Mouse (Mus musculus) lung, postnatal 25 days (tissue): Measurements from ENCODE around the gene Bcor.
A peak's percentile ranks its signal among the peaks of the same experiment; 100 is the strongest.

Source experiments
- DNase-seq: peaks from one replicate; pipeline ENCODE4 v3.0.0; 2022; ENCODE audit warnings: low spot score

Gene Bcor

DNA sequence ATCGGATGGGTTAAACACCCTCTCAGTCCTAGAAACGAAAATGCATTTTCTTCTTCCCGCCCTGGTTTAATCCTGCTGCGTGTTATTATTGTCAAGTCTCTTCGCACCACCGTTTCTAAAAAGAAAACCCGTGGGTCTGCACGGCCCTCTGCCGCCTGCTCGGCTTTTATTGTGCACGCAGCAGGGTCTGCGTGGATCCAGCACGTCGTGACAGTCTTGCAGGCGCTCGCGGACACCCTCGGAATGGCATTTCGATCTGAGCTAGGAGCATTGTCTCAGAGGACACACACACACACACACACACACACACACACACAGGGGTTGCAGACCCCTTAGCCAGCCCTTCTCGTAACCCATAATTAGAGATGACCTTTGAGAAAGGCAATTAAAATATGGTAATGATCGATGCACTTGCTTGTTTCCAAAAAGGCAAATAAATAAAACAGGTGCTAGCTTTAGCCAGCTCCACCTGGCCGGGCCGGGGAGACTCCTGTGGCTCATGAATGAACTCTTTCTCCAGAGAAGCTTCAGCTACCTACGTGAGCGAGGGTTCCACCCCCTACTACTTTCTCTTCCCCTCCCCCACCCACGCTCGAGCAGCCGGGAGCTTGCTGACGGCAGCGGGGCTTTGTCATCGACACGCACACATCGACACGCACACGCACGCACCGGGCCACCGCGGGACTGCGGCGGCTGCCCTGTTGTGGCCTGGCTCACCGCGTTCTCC is 8.7 kb downstream of the Bcor start:
- DNase-seq = no peak

DNA sequence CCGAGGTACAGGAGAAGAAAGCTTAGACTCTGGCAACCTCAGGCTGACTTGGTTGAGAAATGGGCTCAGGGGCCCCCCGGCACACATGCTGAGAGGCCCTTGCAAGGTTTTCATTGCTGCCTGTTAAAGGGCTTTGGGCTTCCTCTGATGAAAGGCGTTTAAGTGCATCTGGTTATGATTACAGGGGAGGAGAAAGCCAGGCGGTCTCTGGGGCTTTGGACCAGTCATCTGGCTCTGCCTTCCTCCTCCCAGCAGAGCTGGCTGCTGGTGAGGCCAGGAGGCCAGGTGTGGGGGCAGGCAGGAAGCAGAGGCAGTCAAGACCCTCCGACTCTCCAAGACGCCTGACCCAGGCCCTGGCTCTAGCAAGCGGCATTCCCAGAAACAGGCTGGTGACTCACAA is 9.7 kb downstream of the Bcor start:
- DNase-seq = no peak

DNA sequence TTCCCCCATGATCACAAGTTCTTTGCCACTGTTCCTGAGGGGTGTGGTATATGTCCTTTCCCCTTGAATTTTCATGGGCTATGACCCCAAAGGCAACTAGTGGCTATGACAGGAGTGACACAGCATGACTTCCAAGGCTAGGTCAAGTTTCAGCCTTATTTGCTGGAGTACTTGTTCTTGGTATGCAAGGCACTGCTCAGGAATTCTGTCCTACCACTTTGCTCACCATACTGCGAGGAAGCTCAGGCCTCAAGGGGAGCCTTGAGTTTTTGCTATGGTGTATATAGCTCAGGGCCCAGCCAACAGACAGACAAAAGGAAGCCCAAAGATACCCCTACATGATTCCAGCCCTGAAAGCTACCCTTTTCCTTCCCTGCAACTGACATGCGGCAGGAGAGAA is 13.9 kb downstream of the Bcor start:
- DNase-seq = no peak

DNA sequence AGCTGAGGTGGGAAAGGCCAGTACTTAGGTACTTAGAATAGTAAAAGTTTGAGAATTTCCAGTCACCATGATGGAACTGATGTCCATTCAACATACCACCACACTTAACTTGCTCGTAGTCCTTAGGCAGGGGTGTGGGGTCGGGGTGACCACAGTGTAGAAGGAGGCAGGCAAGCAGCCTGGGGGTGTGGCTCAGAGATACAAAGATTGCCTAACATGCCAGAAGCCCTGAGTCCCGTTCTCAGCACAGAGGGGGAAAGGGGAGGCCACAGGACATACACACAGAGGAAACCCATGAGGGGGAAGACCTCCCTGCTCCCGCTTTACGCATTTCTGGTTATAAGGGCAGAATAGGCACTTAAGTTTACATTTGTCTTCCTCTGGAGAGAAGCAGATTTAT is 17.3 kb downstream of the Bcor start:
- DNase-seq = no peak

DNA sequence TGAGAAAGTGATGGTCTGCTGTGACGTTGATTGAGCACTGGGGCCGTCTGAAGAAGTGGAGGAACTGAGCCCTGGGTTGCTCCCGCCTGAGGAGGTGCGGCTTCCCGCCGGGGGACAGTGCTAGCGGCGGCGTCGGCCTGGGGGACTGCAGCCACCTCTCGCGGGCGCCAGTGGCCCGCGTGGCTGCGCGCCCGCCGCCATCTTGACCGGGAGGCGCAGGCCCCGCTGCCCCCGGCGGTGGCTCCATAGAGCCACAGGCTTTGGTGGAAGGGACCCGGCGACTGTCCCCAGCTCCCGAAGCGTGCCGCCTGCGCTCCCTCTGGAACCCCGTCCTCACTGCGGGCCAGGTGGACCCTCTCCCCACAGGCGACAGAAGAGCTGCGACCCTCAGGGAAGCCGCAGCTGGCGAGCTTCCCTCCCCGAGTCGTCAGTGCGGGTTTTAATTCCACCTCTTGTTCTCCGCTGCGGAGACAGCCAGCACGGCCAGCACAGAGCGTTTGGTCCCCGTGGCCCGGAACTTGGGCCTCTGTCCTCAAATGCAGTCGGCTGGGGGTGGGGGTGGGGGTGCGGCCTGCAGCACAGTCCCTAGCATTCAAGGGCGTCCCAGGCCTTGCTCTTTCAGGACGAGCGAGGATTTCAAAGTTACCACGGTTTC is 19.9 kb downstream of the Bcor start:
- DNase-seq = no peak

DNA sequence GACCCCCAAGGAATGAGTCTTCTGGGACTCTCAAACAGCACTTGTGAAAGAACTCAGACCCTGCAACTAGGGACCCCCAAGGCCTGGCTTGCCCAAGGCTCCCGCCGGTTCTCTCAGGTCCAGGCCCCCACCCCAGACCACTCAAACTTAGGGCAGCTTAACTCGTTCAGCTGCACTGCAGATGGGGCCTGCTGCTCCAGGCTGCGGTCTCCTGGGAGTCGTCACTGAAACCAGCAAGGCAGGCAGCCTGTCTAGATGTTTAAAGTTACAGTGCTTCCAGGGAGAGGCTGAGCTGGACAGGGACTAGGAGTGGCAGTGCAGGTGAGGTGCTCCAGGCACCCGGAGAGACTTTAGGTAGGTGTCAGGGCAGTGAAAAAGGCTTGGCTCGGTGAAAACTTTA is 21.9 kb downstream of the Bcor start:
- DNase-seq = no peak

DNA sequence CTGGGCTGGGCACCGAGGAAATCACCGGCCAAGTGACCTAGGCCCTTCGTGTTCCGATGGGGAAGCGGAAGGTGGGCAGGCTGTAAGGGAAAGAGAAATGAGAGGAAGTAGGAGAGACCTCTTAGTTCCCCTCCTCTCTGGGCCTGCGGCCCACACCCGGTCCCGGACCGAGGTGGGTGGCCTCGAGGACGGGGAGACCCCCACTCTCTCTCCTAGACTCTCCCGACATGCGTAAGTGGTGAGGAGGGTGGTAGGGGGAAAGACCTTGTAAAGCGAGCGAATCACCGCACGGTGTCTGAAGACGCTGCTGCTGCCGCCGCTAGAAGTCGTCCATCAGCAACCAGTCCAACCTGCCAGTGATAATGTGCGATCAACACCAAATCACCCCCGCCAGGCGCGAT is 23.0 kb downstream of the Bcor start:
- no peak for DNase-seq

DNA sequence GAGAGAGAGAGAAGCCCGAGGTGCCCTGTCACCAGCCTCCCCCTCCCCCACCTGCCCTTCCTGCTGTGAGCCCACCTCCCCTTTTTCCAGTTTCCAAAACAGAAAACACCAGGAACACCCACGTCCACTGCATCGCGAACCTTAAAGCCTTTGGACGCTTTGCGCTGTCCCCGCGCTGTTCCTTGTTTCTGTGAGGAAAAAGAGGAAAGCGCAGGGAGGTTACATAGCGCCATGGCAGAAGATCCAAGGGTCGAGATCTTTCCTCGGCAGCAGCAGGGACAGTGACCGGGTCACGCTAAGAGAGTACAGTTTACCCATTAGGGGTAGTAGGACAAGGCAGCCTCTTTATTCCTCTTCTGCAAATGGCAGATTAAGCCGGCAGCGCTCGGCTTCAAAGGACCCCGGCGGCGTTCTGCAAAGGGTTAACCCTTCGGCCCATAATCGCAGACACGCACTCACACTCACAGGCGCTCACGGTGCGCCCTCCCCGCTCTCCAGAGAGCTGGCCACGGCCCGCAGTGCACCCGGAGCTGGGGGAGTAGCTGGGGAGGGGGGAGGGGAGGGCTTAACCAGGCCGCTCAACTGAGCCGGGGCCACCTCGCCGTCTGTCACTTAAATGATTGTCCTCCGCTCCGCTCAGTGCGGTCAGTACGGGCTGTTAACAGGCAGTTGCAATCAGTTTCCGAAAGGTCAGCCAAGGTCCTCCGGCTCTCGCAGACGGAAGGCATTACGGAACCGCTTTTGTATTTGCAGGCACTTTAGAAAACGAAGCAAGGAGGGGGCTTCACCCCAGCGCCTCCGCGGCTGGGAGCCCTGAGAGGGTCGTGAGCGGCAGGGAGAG is 23.7 kb downstream of the Bcor start:
- DNase-seq = no peak

DNA sequence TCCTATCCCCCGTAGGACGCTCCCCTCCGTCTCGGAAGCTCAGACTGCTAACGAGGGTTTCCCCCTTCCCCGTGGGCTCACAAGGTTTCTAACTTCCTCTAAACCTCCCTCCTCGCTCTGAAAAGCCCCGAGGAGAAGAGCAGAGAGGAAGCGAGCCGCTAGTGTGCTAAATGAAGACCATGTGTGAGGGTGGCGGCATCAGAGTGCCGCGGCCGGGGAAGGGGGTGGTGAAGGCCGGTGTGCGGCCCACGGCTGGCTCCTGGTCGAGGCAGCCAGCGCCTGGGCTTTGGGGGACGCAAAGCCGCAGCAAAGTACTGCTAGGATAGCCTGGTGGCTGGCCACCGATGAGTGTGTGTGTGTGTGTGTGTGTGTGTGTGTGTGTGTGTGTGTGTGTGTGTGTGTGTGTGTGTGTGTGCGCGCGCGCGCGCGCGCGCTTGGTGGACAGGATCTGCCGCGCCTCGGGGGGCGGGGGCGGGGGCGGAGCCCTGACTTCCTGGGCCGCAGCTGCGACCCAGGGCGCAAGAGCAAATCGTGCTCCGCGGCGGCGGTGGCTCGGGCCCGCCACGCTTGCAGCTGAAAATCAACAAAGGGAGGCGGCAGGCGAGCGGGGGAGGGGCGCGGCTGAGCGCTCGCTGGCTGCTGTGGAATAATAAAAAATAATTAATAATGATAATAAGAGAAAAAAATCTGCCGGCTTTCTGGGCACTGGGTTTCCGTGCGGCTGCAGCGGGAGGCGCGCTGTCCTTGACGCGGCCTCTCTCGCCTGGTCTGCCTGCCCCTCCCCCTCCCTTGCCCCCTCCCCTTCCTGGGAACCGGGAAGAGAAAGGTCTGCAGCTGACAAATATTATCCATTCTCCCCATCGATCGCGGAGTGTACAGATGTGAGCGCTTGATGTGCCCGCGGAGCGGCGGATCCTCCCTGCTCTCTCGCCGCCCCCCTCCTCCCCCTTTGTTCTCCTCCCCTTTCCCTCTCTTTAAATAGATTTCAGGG is 24.7 kb downstream of the Bcor start:
- DNase-seq = no peak

DNA sequence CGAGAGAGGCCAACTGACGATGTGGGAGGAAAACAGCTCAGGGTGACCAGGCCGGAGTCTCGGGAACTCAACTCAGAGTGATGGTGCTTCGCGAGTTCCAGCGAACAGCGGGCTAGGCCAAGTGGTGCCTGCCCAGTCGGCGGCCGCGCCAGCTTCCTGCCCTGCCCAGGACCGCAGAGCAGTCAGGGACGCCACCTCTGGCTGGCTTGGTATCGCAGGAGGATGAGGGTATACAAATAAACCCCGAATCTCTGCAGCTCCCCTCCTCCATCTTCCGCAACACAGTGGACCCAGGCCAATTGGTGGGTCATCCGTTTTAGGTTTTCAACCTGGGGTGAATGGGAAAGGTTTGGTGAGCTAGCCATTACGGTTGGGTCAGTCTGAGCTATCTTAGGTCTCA is 25.6 kb downstream of the Bcor start:
- peak; percentile 79 for DNase-seq

DNA sequence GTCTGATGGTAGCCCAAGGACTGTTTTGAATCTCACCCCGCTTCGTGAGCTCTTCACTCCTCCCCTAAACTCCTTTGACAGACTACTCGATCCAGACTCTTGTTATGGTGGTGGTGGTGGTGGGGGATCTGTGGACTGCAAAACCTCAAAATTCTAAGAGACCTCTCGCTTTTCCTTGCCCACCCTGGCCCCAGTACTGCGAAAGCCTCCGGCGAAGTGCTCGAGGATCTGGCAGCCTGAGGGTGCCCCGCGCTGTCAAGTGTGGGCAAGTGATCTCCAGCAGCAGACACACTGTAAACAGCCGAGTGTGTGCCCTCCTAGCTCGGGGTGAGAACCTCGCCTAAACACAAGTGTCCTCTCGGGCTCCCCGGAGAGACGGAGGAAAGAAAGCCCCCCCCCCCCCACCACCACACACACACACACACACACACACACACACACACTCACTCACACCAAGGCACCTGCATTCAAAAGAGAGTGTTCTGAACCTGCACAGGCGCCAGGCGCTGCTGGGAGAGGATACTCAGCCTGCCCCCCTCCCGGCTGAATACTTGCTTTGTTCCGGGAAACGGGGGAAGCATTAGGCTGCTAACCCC is 26.2 kb downstream of the Bcor start:
- DNase-seq = no peak

DNA sequence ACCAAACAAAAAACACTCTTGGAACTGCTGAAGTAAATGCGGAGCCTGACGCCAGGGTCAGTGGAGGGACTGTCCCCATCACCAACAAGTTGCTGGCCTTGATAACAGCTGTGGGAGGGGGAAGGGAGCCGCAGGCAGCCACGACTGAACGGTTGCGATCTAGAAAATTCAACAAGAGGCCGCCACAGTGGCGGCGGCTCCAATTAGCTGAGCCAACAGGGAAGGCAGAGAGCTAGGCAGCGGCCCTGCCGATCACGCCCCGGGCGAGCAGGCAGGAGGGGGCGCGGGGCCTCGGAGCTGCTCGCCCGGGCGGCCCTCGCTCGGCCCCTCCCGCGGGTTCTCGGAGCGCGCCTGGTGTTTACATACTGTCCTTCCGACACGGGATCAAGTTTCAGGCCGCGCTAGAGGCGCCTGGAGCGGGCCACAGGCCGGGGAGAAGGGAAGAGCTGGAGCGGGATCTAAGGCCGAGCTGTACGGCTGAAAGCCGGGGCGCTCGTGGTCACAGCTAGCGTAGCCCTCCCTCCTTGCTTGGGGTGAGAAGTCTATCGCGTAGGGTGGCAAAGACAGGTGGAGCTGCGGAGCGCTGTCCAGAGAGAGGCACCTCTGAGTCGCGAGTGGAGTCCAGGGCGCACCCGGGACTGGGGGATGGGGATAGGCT is 26.8 kb downstream of the Bcor start:
- no peak for DNase-seq

DNA sequence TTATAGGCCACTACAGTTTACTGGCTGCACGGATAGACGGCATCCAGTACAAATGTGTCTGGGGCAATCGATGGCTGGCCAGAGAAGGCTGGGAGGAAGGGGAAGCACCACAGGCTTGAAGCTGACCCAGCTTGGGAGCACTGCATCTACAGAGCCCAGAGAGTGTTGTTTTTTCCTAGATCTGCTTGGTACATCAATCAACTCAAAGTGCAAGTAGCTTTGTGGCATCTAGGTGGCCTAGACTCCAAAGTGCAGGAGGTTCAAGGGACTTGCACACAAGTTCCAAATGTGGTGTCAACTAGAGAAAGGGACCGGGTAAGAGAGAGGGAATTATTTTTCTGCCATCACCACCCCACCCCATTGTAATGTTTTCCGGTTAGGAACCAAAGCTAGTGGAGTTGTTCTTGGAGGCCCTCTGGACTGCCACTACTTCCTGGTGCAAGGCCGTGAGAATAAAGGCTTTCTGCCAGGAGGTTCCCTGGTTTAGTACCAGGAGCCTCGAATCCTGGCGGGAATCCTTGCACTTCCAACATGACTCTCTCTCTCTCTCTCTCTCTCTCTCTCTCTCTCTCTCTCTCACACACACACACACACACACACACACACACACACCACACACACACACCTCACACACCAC is 27.5 kb downstream of the Bcor start:
- DNase-seq = no peak

DNA sequence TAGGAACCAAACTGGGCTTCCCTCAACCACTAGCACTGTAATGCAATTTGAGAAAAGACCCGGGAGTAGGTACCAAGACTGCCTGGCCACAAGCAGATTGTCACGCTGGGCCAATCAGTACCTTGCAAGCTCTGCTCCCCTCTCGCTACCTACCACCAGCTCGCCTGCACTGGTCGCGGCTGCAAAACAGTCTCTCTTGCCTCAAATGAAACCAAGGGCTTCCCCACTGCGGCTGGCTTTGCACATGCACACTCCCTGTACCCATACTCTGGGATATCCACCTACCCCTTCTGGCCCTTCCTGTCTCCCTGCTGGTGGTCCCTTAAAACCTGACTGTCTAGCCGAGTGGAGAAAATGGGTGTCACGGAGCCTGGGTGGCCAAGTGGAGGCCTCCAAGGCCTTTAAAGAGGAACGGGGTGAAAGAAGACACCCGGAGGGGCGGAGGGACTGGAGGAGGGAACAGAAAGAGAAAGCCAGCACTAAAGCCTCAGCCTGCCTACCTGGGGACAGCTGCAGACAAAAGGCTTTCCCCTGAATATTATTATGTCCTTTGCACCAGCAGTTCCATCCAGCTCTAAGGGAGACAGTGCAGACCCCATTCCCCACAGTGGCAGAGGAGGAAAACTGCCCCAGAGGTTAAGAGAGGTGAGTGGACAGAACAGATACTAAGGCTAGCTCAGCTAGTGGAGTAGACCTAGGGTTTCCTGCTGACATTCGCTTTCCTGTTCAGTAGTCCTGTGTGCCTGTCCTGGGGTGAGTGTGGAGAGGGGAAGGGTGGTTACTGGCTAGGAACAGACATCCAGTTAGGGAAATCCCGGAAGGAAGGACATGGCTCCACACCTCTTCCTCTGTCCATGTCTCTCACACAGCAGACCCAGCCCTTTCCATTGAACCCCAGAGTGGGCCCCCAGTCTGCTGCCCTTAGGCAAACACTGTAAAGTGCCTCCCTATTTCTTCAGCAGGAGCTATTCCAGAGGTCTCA is 30.0 kb downstream of the Bcor start:
- DNase-seq = no peak

DNA sequence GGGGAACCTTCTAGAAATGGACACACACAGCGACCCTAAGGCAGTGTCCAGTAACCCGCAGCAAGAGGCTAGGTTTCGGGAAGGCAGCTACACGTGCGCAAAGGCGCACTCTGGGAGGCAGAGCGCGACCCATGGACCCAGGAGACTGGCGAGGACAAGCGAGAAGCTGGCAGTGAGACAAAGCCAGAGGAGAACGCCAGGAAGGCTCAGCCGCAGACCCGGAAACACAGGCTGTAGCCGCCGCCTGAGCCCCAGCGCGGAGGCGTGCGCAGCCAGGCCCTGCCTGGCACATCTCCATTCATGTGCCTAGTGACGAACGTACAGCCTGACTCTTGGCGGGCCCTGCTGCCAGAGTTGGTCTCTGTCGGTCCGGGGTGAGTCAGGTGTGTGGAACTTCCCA is 30.9 kb downstream of the Bcor start:
- peak; percentile 78 for DNase-seq

DNA sequence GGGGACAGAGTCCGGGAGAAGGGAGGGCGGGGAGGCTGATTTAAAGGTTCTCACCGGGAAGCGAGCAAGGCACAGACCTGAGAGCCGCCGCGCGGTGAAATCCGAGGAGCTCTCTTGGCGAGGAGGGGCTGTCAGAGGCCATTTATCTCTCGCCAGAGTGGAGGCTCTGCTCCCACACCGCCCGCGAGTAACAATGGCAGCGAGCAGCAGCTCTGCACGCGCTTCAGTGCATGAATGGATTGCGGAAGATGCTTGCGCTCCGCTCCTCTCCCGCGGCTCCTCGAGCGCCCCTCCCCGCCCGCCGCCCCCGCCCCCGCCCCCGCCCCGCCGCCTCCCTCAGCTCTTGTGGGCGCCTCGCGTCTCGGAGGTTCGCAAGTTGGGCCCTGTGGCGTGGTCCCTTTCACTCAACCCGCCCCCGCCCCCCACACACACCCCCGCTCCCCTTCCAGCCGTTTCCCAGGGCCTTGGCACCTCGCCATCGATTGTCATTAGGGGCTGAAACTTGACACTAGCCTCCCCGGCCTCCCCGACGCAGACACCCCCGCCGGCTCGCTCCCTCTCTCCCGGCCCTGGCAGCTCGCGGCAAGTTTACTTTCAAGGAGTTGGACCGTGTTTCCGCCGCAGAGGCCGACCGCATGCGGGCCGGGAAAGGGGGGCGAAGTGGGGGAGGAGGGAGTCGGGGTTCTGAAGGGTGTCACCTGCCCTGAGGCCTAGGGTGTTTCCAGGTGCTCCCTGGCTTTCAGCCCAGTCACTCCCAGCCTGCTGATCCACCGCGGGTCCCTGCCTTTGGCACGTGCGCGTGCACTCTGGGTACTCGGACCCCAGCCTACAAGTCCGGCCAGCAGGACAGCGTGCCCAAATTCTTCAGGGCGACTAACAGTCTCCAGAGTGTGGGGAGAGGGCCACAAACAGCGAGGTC is 31.7 kb downstream of the Bcor start:
- DNase-seq = peak; percentile 51

DNA sequence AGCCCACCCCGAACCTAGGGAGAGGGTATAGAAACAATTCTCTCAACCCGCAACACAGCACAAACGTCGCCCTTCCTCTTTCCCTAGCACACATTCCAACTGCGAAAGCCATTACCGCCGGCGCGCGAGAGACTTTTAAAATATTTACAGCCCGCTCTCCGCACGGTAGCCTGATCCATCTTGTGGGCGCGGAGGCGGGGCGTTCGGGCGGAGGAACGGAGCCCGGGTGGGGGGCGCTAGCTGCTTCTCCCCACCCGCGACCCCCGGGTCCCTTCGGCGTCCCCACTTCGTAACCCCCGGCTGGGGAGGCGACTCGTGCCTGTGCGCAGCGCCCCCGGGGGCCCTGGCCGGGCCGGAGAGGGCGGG is 32.4 kb downstream of the Bcor start:
- no peak for DNase-seq

DNA sequence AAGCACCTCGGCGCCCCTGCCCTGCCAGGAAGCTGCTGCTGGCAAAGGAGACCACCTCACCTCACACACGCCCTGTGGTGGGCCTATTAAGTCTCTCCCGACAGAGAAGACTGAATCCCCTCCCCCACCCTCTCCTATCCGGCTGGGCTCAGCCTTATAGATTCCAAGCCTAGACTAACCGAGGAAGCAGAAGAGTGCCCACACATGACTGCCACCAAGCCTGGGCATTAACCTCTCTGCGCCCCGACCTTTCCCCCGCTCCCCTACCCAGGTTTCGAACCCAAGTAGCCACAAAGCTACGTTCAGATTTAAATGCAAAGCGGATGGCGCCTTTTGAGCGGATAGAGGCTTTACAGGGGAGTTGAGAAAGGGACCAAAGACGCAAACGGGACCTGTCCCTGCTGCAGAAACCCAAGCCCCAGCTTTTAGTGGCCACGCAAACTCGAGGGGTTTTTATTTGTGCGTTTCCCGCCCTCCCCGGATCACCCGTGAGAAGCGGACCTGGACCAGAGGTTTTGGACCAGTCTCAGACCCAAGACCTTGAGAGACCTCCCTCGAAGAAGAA is 33.0 kb downstream of the Bcor start:
- no peak for DNase-seq
